Mouse (Mus musculus): Measurements from ENCODE around the gene Llph.

- TF ChIP-seq CTCF (IDR thresholded peaks at IDR 0.05; ENCODE audit: extremely low read depth, insufficient read depth, low read length), result no peak
- TF ChIP-seq POLR2A (IDR thresholded peaks at IDR 0.05; ENCODE audit: extremely low read depth, insufficient read depth, low read length), result no peak
Observed at GRCm38 (mm10) chr10:120192278-120192677, 34.6 kb upstream of the Llph start.

All from cortical plate, adult 2 months (tissue).